Mouse (Mus musculus): ENCODE results near the gene Ankle2. TPM values are rescaled to one million over a fixed set of nuclear protein-coding genes. Genes with fewer than 3 reads are reported as not detected.

The Ankle2 gene
- 12.9 and 16.9 TPM in 2 replicates for polyA plus RNA-seq (2015; fragmentation: Nextera tagmentation; extraction: Ambion mirVana)

DNA sequence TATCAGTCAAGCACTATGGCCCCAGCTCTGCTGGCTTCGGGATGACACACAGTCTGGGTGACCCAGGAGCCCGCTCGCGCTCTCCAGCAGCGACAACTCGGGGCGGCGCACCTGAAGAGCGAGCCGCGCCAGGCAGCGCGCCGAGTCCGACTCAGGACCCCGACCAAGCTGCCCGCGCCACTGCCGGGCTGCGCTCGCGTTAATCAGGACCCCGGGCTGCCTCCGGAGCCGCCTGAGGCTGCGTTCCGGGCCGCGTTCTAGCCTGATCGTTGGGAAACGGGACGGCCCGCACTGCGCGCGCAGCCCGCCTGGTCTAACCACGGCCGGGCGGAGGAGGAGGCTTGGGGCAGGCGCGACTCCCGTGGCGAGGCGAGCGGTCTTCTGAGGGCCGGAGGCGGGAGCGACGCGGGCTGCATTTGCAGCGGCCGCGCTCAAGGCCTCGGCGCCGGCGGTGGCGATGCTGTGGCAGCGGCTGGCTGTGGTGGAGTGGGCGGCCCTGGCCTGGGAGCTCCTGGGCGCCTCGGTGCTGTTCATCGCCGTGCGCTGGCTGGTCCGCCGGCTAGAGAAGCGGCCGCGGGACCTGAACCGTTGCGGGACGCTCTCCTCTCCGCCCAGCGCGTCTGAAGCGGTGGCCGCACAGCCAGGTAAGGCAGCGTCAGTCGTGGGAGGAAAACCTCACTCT lies at the start of gene Ankle2:
Gene Ankle2, plus strand, starts transcription at position 225 of the 682 bp plus-strand sequence.
- peak within 1 kb of the TSS; percentile 97 for H3K4me3 ChIP-seq (ENCODE audit: low read length)
- no peaks in the 10 kb centered on the region for H3K9me3 ChIP-seq (ENCODE audit: control insufficient read depth, low read length)
- H3K4me1 ChIP-seq (ENCODE audit: control insufficient read depth, insufficient read depth, low read length), result peaks cover 11% of the 10 kb centered on the region
- H3K27me3 ChIP-seq (replicated peaks; ENCODE audit: control insufficient read depth, insufficient read depth, low read length), result no peaks in the 10 kb centered on the region
- peak within 1 kb of the TSS; percentile 67 for H3K4me2 ChIP-seq (ENCODE audit: low read depth, low read length)
- peak within 1 kb of the TSS; percentile 97 for H3K27ac ChIP-seq (ENCODE audit: low read length)
- under 1% methylated on average over 77 of the region's 81 CpGs for WGBS
- H3K9ac ChIP-seq (ENCODE audit: low read depth, low read length), result peak within 1 kb of the TSS; percentile 98
- peak; percentile 98 for ATAC-seq
- no peaks in the 10 kb centered on the region for H3K36me3 ChIP-seq (ENCODE audit: control insufficient read depth, insufficient read depth, low read length)

DNA sequence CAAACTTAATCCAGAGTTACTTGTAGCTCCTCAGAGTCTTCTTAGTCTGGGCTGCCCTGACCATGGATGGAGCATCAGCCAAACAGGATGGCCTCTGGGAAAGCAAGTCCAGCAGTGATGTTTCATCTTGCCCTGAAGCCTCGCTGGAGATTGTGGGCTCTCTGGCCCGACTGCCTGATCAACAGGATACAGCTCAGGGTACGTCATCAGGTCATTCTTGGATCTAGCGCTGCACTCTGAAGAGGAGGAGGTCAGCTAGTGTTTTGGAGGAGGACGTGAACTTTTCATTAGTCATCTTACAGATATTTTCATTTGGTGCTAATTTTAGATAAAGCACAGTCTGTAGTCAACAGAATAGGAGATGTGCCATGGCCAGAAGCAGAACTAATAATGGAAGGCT lies 49.1 kb upstream of the Ankle2 start:
- no peak for ATAC-seq

DNA sequence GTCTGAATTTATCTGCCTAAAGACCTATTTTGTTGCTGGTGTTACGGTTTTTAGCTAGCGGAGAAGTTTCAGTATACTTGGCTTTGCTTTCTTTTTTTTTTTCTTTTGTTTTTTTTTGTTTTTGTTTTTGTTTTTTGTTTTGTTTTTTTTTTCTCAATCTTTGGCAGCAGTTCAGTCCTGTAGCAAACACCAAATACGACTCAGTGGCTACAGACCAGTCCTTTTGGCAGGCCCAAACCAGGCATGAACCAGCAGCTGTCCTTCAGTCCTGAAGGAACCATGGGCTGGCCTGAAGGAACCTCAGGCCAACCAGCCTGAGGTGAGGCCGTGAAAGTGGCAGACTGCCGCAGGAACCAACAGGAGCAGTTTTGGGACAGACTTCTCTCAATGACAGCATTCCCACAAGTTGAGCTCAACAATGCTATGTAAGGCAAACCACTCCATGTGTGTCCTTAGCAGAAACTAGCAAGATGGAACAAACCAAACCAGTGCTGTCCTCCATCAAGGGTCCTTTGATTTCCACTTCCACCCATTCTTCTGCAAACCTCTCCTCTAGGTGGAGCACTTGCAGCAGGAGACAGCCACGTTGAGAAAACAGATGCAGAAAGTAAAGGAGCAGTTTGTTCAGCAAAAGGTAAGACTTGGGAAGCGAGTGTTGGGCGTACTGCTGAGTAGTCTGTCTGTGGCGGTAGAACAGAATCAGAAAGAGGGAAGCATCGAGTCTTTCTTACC lies 27.5 kb upstream of the Ankle2 start:
- Histone ChIP-seq H3K4me2 (ENCODE audit: low read depth, low read length) (no peak overlapping the region), H3K27ac (ENCODE audit: low read length) (no peak overlapping the region), H3K9me3 (ENCODE audit: control insufficient read depth, low read length) (no peaks in the 10 kb centered on the region), H3K4me1 (ENCODE audit: control insufficient read depth, insufficient read depth, low read length) (no peaks in the 10 kb centered on the region), H3K4me3 (ENCODE audit: low read length) (no peak overlapping the region), H3K36me3 (ENCODE audit: control insufficient read depth, insufficient read depth, low read length) (peaks cover 22% of the 10 kb centered on the region), H3K9ac (ENCODE audit: low read depth, low read length) (no peak overlapping the region), H3K27me3 (replicated peaks; ENCODE audit: control insufficient read depth, insufficient read depth, low read length) (no peaks in the 10 kb centered on the region)
- no peak for ATAC-seq
- WGBS, result 87% methylated on average over 10 of the region's 10 CpGs

More for the DNA sequence above, 49.1 kb upstream of the Ankle2 start:
- no peak overlapping the region for H3K27ac ChIP-seq (ENCODE audit: low read length)
- H3K36me3 ChIP-seq (ENCODE audit: control insufficient read depth, insufficient read depth, low read length), result no peaks in the 10 kb centered on the region; the same call in none of the 2 replicates
- H3K4me1 ChIP-seq (ENCODE audit: control insufficient read depth, insufficient read depth, low read length), result peaks cover 9% of the 10 kb centered on the region
- 92% methylated on average over 5 of the region's 5 CpGs for WGBS
- no peak overlapping the region for H3K4me3 ChIP-seq (ENCODE audit: low read length)
- H3K9me3 ChIP-seq (ENCODE audit: control insufficient read depth, low read length), result no peaks in the 10 kb centered on the region
- H3K9ac ChIP-seq (ENCODE audit: low read depth, low read length), result no peak overlapping the region
- no peaks in the 10 kb centered on the region for H3K27me3 ChIP-seq (replicated peaks; ENCODE audit: control insufficient read depth, insufficient read depth, low read length)
- H3K4me2 ChIP-seq (ENCODE audit: low read depth, low read length), result no peak overlapping the region

DNA sequence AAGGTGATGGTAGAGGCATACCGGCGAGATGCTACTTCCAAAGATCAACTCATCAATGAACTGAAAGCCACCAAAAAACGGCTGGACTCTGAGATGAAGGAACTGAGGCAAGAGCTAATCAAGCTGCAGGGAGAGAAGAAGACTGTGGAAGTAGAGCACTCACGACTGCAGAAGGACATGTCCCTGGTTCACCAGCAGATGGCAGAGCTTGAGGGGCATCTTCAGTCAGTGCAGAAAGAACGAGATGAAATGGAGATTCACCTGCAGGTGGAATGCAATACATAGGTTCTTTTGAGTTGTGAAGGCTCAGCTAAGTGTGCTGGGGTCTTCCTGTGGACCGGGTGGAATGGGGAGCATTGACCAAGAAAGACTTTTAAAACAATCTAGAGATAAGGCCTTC lies 26.0 kb upstream of the Ankle2 start:
- Histone ChIP-seq H3K9me3 (ENCODE audit: control insufficient read depth, low read length) (no peaks in the 10 kb centered on the region), H3K4me1 (ENCODE audit: control insufficient read depth, insufficient read depth, low read length) (no peaks in the 10 kb centered on the region)
- ATAC-seq, result no peak

DNA sequence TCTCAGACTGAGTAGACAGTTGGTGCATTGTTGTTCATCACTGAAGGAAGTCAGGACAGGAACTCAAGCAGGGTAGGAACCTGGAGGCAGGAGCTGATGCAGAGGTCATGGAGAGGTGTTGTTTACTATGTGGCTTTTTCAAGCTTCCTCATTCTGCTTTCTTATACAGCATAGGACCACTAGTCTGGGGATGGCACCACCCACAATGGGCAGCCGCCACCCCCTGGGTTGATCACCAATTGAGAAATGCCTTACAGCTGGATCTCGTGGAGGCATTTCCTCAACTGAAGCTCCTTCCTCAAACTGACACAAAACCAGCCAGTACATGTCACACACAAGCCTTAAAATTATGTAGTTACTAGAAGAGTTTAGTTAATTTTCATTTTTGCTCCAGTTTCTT lies 19.5 kb upstream of the Ankle2 start:
- Histone ChIP-seq H3K9ac (ENCODE audit: low read depth, low read length) (no peak overlapping the region), H3K27ac (ENCODE audit: low read length) (no peak overlapping the region), H3K27me3 (replicated peaks; ENCODE audit: control insufficient read depth, insufficient read depth, low read length) (no peaks in the 10 kb centered on the region), H3K4me2 (ENCODE audit: low read depth, low read length) (no peak overlapping the region), H3K4me1 (ENCODE audit: control insufficient read depth, insufficient read depth, low read length) (no peaks in the 10 kb centered on the region), H3K4me3 (ENCODE audit: low read length) (no peak overlapping the region), H3K9me3 (ENCODE audit: control insufficient read depth, low read length) (no peaks in the 10 kb centered on the region), H3K36me3 (ENCODE audit: control insufficient read depth, insufficient read depth, low read length) (peaks cover 32% of the 10 kb centered on the region)
- 87% methylated on average over 2 of the region's 2 CpGs for WGBS
- ATAC-seq, result no peak

More for the DNA sequence above, 26.0 kb upstream of the Ankle2 start:
- no peak overlapping the region for H3K4me2 ChIP-seq (ENCODE audit: low read depth, low read length)
- peaks cover 27% of the 10 kb centered on the region for H3K36me3 ChIP-seq (ENCODE audit: control insufficient read depth, insufficient read depth, low read length)
- H3K9ac ChIP-seq (ENCODE audit: low read depth, low read length), result no peak overlapping the region
- H3K27ac ChIP-seq (ENCODE audit: low read length), result no peak overlapping the region
- H3K27me3 ChIP-seq (replicated peaks; ENCODE audit: control insufficient read depth, insufficient read depth, low read length), result no peaks in the 10 kb centered on the region
- H3K4me3 ChIP-seq (ENCODE audit: low read length), result no peak overlapping the region
- WGBS, result 82% methylated on average over 6 of the region's 6 CpGs

DNA sequence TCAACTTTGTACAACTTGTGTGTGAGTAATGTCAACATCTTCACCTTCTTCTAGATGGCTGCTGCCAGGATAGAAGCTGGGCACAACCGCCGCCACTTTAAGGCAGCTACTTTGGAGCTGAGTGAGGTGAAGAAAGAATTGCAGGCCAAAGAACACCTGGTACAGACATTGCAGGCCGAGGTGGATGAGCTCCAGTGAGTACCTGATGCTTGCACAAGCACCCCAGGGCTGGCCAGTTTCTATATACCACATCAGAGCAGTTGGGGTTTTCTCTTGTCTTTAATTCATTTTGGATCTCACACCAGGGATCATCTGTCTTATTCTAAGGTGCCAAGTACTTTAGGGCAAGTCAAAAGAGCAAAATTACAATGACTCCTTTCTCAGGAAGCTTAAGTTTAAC lies 14.0 kb upstream of the Ankle2 start:
- Histone ChIP-seq H3K27me3 (replicated peaks; ENCODE audit: control insufficient read depth, insufficient read depth, low read length) (no peaks in the 10 kb centered on the region), H3K4me3 (ENCODE audit: low read length) (no peak overlapping the region), H3K36me3 (ENCODE audit: control insufficient read depth, insufficient read depth, low read length) (peaks cover 13% of the 10 kb centered on the region), H3K4me2 (ENCODE audit: low read depth, low read length) (no peak overlapping the region), H3K9me3 (ENCODE audit: control insufficient read depth, low read length) (no peaks in the 10 kb centered on the region), H3K27ac (ENCODE audit: low read length) (no peak overlapping the region), H3K4me1 (ENCODE audit: control insufficient read depth, insufficient read depth, low read length) (no peaks in the 10 kb centered on the region), H3K9ac (ENCODE audit: low read depth, low read length) (no peak overlapping the region)
- WGBS, result 92% methylated on average over 3 of the region's 3 CpGs
- no peak for ATAC-seq

DNA sequence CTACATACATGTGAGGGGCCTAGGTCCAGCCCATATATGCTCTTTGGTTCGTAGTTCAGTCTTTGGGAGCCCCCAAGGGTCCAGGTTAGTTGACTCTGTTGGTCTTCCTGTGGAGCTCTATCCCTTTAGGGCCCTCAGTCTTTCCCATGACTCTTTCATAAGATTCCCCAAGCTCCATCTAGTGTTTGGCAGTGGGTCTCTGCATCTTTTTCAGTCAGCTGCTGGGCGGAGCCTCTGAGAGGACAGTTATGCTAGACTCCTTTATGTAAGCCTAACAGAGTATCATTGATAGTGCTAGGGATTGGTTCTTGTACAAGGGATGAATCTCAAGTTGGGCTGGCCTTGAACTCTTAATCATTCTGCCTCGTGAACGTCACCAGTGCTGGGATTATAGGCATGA lies 10.5 kb upstream of the Ankle2 start:
- no peak for ATAC-seq
- WGBS, result 94% methylated on average over 4 of the region's 4 CpGs

DNA sequence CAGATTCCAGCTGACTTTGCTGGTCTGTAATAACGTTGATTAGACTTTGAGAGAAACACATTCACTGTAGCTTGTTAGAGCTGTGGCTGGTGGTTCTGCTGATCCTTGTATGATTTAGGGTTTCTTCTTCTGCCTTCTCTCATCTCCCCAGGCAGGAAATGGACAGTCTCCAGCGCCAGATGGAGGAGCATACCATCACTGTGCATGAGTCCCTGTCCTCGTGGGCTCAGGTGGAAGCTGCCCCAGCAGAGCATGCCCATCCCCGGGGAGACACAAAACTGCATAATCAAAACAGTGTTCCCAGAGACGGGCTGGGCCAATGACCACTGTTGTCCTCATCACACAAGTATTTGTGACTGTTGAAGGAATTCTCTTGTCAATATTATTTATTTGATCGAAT lies 8.0 kb upstream of the Ankle2 start:
- Histone ChIP-seq H3K9ac (ENCODE audit: low read depth, low read length) (no peak overlapping the region), H3K36me3 (ENCODE audit: control insufficient read depth, insufficient read depth, low read length) (peaks cover 5% of the 10 kb centered on the region; the same call in 1 of the 2 replicates), H3K9me3 (ENCODE audit: control insufficient read depth, low read length) (no peaks in the 10 kb centered on the region), H3K27ac (ENCODE audit: low read length) (no peak overlapping the region), H3K4me2 (ENCODE audit: low read depth, low read length) (no peak overlapping the region), H3K27me3 (replicated peaks; ENCODE audit: control insufficient read depth, insufficient read depth, low read length) (no peaks in the 10 kb centered on the region), H3K4me3 (ENCODE audit: low read length) (no peak overlapping the region), H3K4me1 (ENCODE audit: control insufficient read depth, insufficient read depth, low read length) (no peaks in the 10 kb centered on the region)
- ATAC-seq, result no peak
- 84% methylated on average over 6 of the region's 6 CpGs for WGBS

More for the DNA sequence above, 10.5 kb upstream of the Ankle2 start:
- H3K27me3 ChIP-seq (replicated peaks; ENCODE audit: control insufficient read depth, insufficient read depth, low read length), result no peaks in the 10 kb centered on the region
- H3K4me1 ChIP-seq (ENCODE audit: control insufficient read depth, insufficient read depth, low read length), result no peaks in the 10 kb centered on the region
- H3K4me2 ChIP-seq (ENCODE audit: low read depth, low read length), result no peak overlapping the region
- H3K9ac ChIP-seq (ENCODE audit: low read depth, low read length), result no peak overlapping the region
- no peak overlapping the region for H3K27ac ChIP-seq (ENCODE audit: low read length)
- H3K4me3 ChIP-seq (ENCODE audit: low read length), result no peak overlapping the region
- H3K36me3 ChIP-seq (ENCODE audit: control insufficient read depth, insufficient read depth, low read length), result peaks cover 10% of the 10 kb centered on the region; the same call in 1 of the 2 replicates
- no peaks in the 10 kb centered on the region for H3K9me3 ChIP-seq (ENCODE audit: control insufficient read depth, low read length)

DNA sequence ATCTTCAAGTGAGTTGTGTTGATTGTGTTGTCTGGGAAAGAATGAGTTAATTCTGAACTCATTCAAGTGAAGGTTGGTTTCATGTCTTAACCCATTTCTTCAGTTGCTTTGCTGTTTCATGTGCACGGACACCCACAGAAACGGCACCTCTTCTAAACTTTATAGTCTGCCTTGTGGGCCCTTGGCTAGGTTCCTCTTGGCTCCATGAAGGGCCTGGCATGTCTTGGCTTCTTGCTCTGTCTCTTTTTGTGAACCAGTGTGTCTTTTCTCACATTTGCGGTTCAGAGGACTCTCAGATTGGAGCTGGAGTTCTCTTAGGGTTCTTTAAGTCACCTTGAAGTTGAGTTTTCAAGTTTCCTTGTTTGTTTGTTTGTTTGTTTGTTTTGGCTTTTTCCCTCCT lies 5.7 kb upstream of the Ankle2 start:
- H3K4me2 ChIP-seq (ENCODE audit: low read depth, low read length), result no peak overlapping the region
- ATAC-seq, result no peak
- no peak overlapping the region for H3K9ac ChIP-seq (ENCODE audit: low read depth, low read length)
- H3K4me1 ChIP-seq (ENCODE audit: control insufficient read depth, insufficient read depth, low read length), result peaks cover under 1% of the 10 kb centered on the region; the same call in 1 of the 2 replicates
- 84% methylated on average over 3 of the region's 3 CpGs for WGBS
- H3K36me3 ChIP-seq (ENCODE audit: control insufficient read depth, insufficient read depth, low read length), result peaks cover 4% of the 10 kb centered on the region; the same call in 1 of the 2 replicates
- no peaks in the 10 kb centered on the region for H3K27me3 ChIP-seq (replicated peaks; ENCODE audit: control insufficient read depth, insufficient read depth, low read length)
- H3K27ac ChIP-seq (ENCODE audit: low read length), result no peak overlapping the region
- no peaks in the 10 kb centered on the region for H3K9me3 ChIP-seq (ENCODE audit: control insufficient read depth, low read length)
- no peak overlapping the region for H3K4me3 ChIP-seq (ENCODE audit: low read length)
